Mouse (Mus musculus) right cerebral cortex, postnatal 36 days (tissue): ENCODE data around the gene Olfr1056.
"Not testable (repeated sequence)": the region's sequence is repeated elsewhere in the genome, so short reads cannot be mapped to it uniquely, and the experiment has no call there.

ENCODE experiments used
- DNase-seq, 2 experiments: peaks; one replicate each; pipeline ENCODE4 v3.0.0; 2022; ENCODE audit warnings: low spot score in 2 of 2, mixed read lengths in 1 of 2

Olfr1056 gene

GRCm38 (mm10) chr2:86362369-86362768, at the start of gene Olfr1056:
Olfr1056 (minus strand) TSS chr2:86362469.
- DNase-seq: no peak

GRCm38 (mm10) chr2:86395114-86395513, 32.8 kb upstream of the Olfr1056 start:
- DNase-seq: no peak

- not testable (repeated sequence) for DNase-seq
Measured at GRCm38 (mm10) chr2:86388461-86388860, 26.2 kb upstream of the Olfr1056 start, which contains the start of gene Olfr1058. Olfr1058 (minus strand) TSS chr2:86388561.

- DNase-seq: no peak
Measured at GRCm38 (mm10) chr2:86378293-86378692, 16.0 kb upstream of the Olfr1056 start, which contains the start of gene Olfr1057. Olfr1057 (minus strand) TSS chr2:86378393.

GRCm38 (mm10) chr2:86366342-86366741, 4.1 kb upstream of the Olfr1056 start:
- DNase-seq: not testable (repeated sequence)

GRCm38 (mm10) chr2:86351751-86352150, 10.5 kb downstream of the Olfr1056 start:
- not testable (repeated sequence) for DNase-seq

- no peak for DNase-seq
Measured at GRCm38 (mm10) chr2:86350184-86350583, 12.1 kb downstream of the Olfr1056 start, which contains the start of gene Olfr1055. Olfr1055 (minus strand) TSS chr2:86350284.

GRCm38 (mm10) chr2:86335333-86335732, 26.9 kb downstream of the Olfr1056 start, which contains the start of gene Olfr1054:
Olfr1054 (minus strand) TSS chr2:86335433.
- no peak for DNase-seq

GRCm38 (mm10) chr2:86315184-86315583, 47.1 kb downstream of the Olfr1056 start, which contains the start of gene Olfr1053:
Olfr1053 (minus strand) TSS chr2:86315284.
- no peak for DNase-seq
